Mouse (Mus musculus) C2C12 (cell line): Measurements from ENCODE around the gene Gabpb2. TPM values are rescaled to one million over a fixed set of nuclear protein-coding genes. Genes with fewer than 3 reads are reported as not detected.

Experiments used
- H3K27me3 ChIP-seq: one replicate; pipeline ENCODE4 v1.6.1; 2011; ENCODE audit not compliant: control insufficient read depth, insufficient read depth, insufficient read length
- H3K36me3 ChIP-seq: one replicate; pipeline ENCODE4 v1.6.1; 2011; ENCODE audit not compliant: control insufficient read depth, insufficient read depth
- H3K4me3 ChIP-seq: one replicate; pipeline ENCODE4 v1.5.1; 2011; ENCODE audit warnings: mild to moderate bottlenecking, control low read depth; ENCODE audit not compliant: poor library complexity, insufficient read depth, severe bottlenecking
- H3K79me2 ChIP-seq: one replicate; pipeline ENCODE4 v1.6.1; 2011; ENCODE audit not compliant: control insufficient read depth, insufficient read depth
- H3K79me3 ChIP-seq: one replicate; pipeline ENCODE4 v1.6.1; 2011; ENCODE audit warnings: low read depth, control low read depth
- H3ac ChIP-seq: one replicate; pipeline ENCODE3; 2011; ENCODE audit warnings: low read depth; ENCODE audit not compliant: control insufficient read depth, insufficient read length
- CEBPB ChIP-seq: IDR thresholded peaks from one replicate; pipeline ENCODE4 v1.6.1; 2011; ENCODE audit warnings: low read depth, mild to moderate bottlenecking, control low read depth, moderate library complexity
- CTCF ChIP-seq: IDR thresholded peaks from one replicate; pipeline ENCODE4 v1.5.1; 2011; ENCODE audit not compliant: control insufficient read depth, insufficient read depth, insufficient read length
- FOSL1 ChIP-seq: IDR thresholded peaks from one replicate; pipeline ENCODE4 v1.8.0; 2011; ENCODE audit warnings: mild to moderate bottlenecking, low read length; ENCODE audit not compliant: poor library complexity, insufficient read depth, severe bottlenecking
- MAX ChIP-seq: IDR thresholded peaks from one replicate; pipeline ENCODE4 v1.6.1; 2011; ENCODE audit warnings: mild to moderate bottlenecking, control low read depth
- MYOD1 ChIP-seq: IDR thresholded peaks from one replicate; pipeline ENCODE4 v1.6.1; 2011; ENCODE audit warnings: low read depth; ENCODE audit not compliant: control insufficient read depth, insufficient read length
- MYOG ChIP-seq: IDR thresholded peaks from one replicate; pipeline ENCODE4 v1.6.1; 2011; ENCODE audit not compliant: control insufficient read depth, insufficient read length; ENCODE audit errors: extremely low read depth
- USF1 ChIP-seq: IDR thresholded peaks from one replicate; pipeline ENCODE4 v1.6.1; 2011; ENCODE audit warnings: low read depth, mild to moderate bottlenecking, control low read depth, moderate library complexity
- polyA plus RNA-seq: library from polyadenylated mRNA; unstranded; fragments of >200 nt; fragmentation: generic; extraction: Trizol; gene quantifications from one replicate; pipeline ENCODE4 v1.2.1, GENCODE M21; 2012; ENCODE audit warnings: missing spikeins

Gabpb2 gene
- polyA plus RNA-seq, 1 experiment, result 5.7 TPM

DNA sequence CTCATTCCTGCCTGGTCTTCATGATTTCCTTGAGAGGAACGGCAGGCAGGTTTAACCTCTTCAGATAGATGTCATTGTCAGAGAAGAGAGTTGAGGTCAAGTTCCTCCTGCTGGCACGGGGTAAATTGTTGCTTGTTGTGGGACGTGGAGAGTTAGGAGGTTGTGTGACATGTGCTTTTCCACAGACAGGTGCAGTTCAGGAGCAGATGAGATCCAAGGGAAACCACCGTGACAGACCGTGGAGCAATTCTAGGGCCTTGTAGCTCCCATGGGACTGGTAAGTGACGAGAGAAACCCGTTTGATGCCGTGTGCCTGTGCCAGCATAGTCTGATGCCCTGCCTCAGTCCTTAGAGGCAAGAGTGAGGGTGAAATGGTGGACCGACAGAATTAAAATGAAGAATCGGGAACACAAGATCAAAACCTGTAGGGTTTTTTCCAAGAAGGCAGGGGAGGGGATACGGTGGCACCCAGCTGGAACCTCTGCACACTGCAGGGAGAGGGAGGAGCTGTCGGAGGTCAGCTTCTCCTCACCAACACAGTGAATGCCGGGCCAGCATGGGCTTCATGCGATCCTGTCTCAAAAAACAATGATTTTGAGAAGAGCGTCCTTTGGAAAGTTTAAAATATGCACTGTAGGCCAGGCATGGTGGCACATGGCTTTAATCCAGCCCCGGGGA is 15.7 kb upstream of the Gabpb2 start:
- Histone ChIP-seq H3ac (no peak overlapping the region), H3K79me2 (peaks cover 68% of the 10 kb centered on the region), H3K79me3 (peaks cover 41% of the 10 kb centered on the region), H3K27me3 (no peaks in the 10 kb centered on the region), H3K4me3 (no peak overlapping the region), H3K36me3 (peaks cover 63% of the 10 kb centered on the region)
- TF ChIP-seq USF1 (no peak), CTCF (no peak), MYOG (no peak), CEBPB (no peak), FOSL1 (no peak), MAX (no peak), MYOD1 (no peak)

- TF ChIP-seq CEBPB, result no peak
- no peak for TF ChIP-seq MYOD1
- peak; percentile 21 for TF ChIP-seq FOSL1
- H3K79me3 ChIP-seq, result peaks cover 43% of the 10 kb centered on the region
- H3K36me3 ChIP-seq, result peaks cover 57% of the 10 kb centered on the region
- no peak overlapping the region for H3K4me3 ChIP-seq
- H3K79me2 ChIP-seq, result peaks cover 75% of the 10 kb centered on the region
- H3ac ChIP-seq, result no peak overlapping the region
- H3K27me3 ChIP-seq, result no peaks in the 10 kb centered on the region
These were observed 15.1 kb upstream of the Gabpb2 start for GRCm38 (mm10) chr3:95232771-95233170.

- no peaks in the 10 kb centered on the region for H3K27me3 ChIP-seq
- peaks cover 87% of the 10 kb centered on the region for H3K79me2 ChIP-seq
- H3ac ChIP-seq, result peak within 1 kb of the TSS; percentile 61
- TF ChIP-seq MYOD1 (no peak), CEBPB (no peak), USF1 (no peak), CTCF (no peak), MYOG (no peak), FOSL1 (no peak)
- H3K36me3 ChIP-seq, result peaks cover 47% of the 10 kb centered on the region
- H3K79me3 ChIP-seq, result peaks cover 53% of the 10 kb centered on the region
- H3K4me3 ChIP-seq, result peak within 1 kb of the TSS; percentile 7
These were observed 13.8 kb upstream of the Gabpb2 start, which contains the start of gene Mllt11 for GRCm38 (mm10) chr3:95231298-95232221. Gene Mllt11 (minus strand): TSS chr3:95232171.

GRCm38 (mm10) chr3:95230495-95231297 is 13.0 kb upstream of the Gabpb2 start:
- peak overlapping the region; percentile 69 for H3K4me3 ChIP-seq
- peaks cover 96% of the 10 kb centered on the region for H3K79me2 ChIP-seq
- TF ChIP-seq CEBPB, result no peak
- H3K27me3 ChIP-seq, result no peaks in the 10 kb centered on the region
- H3K36me3 ChIP-seq, result peaks cover 47% of the 10 kb centered on the region
- peak overlapping the region; percentile 61 for H3ac ChIP-seq
- peaks cover 62% of the 10 kb centered on the region for H3K79me3 ChIP-seq

DNA sequence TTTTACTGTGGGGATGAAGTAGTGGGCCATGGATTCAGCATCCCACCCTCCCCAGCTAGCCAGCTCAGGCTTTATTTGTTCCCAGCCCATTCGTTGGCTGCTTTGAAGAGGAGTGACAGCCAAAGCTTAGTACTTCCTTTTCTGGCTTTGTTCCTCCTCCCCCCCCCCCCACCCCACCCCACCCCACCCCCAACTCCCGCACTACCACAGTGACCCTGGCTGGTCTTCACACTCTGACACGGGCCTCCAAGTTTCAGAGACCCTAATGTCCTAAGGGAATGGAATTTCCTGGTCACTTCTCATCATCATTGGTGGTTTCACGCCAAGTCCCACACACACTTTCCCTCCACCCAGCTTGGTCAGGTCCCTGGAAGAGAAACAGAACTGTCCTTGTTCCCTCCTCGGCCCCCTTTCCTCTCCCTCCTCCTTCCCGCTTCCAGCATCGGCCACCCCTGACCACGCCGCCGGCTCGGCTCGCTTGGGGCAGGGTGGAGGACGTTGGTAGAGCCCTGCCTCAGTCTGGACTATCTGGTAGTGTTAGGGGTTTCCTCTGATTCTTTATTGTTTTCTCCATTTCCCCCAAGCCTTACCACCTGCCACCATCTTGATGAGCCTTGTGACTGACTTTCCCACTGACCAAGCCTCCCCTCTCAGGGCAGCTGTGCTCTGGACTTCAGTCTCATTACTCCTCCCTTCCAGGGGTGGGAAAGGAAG is 12.2 kb upstream of the Gabpb2 start:
- Histone ChIP-seq H3K79me2 (peaks cover 98% of the 10 kb centered on the region), H3K79me3 (peaks cover 70% of the 10 kb centered on the region), H3K36me3 (peaks cover 47% of the 10 kb centered on the region), H3K27me3 (no peaks in the 10 kb centered on the region), H3ac (peak overlapping the region; percentile 87), H3K4me3 (peak overlapping the region; percentile 69)
- no peak for TF ChIP-seq CEBPB
- TF ChIP-seq MYOD1, result peak; percentile 40
- no peak for TF ChIP-seq USF1
- TF ChIP-seq MAX, result no peak
- no peak for TF ChIP-seq CTCF
